Mouse (Mus musculus): ENCODE results near the gene Atp8a2. TPM values are rescaled to one million over a fixed set of nuclear protein-coding genes. Genes with fewer than 3 reads are reported as not detected.
"Not testable (repeated sequence)": the region's sequence is repeated elsewhere in the genome, so short reads cannot be mapped to it uniquely, and the experiment has no call there.

The Atp8a2 gene
- total RNA-seq, 2 experiments from 2014 or later: 72.2 to 76.0 TPM

- TF ChIP-seq CTCF (IDR thresholded peaks at IDR 0.05): no peak
- Histone ChIP-seq H3K27ac (no peak overlapping the region), H3K4me3 (no peak overlapping the region)
- intact Hi-C loops (cut with DNase I): no loop called here
- DNase-seq (ENCODE audit: extremely low spot score in 1 of 2, low spot score in 2 of 2): no peak
Measured at GRCm38 (mm10) chr14:59827409-59827808, 369.6 kb downstream of the Atp8a2 start.

- no peak overlapping the region for H3K27ac ChIP-seq
- TF ChIP-seq CTCF (IDR thresholded peaks at IDR 0.05): no peak
Measured at GRCm38 (mm10) chr14:59820115-59820419, 376.9 kb downstream of the Atp8a2 start.

GRCm38 (mm10) chr14:59819215-59820114 lies 377.5 kb downstream of the Atp8a2 start:
- intact Hi-C loops (cut with DNase I): no loop called here

More at GRCm38 (mm10) chr14:59820115-59820419, 376.9 kb downstream of the Atp8a2 start:
- no peak overlapping the region for H3K4me3 ChIP-seq
- intact Hi-C loops (cut with DNase I): no loop called here
- DNase-seq (ENCODE audit: extremely low spot score in 1 of 2, low spot score in 2 of 2): no peak

GRCm38 (mm10) chr14:59810316-59810715 lies 386.7 kb downstream of the Atp8a2 start:
- H3K27ac ChIP-seq; DNase-seq (ENCODE audit: extremely low spot score in 1 of 2, low spot score in 2 of 2); intact Hi-C loops (cut with DNase I); H3K4me3 ChIP-seq: not testable (repeated sequence)

More at GRCm38 (mm10) chr14:59819215-59820114, 377.5 kb downstream of the Atp8a2 start:
- H3K4me3 ChIP-seq: no peak overlapping the region
- no peak overlapping the region for H3K27ac ChIP-seq
- no peak for DNase-seq (ENCODE audit: extremely low spot score in 1 of 2, low spot score in 2 of 2)
- no peak for TF ChIP-seq CTCF (IDR thresholded peaks at IDR 0.05)

GRCm38 (mm10) chr14:59809790-59810189 lies 387.2 kb downstream of the Atp8a2 start:
- no peak overlapping the region for H3K27ac ChIP-seq
- no peak for TF ChIP-seq CTCF (IDR thresholded peaks at IDR 0.05)
- intact Hi-C loops (cut with DNase I): no loop called here
- DNase-seq (ENCODE audit: extremely low spot score in 1 of 2, low spot score in 2 of 2): no peak
- H3K4me3 ChIP-seq: no peak overlapping the region

- intact Hi-C loops (cut with DNase I): no loop called here
- no peak for DNase-seq (ENCODE audit: extremely low spot score in 1 of 2, low spot score in 2 of 2)
- no peak overlapping the region for H3K4me3 ChIP-seq
- TF ChIP-seq CTCF (IDR thresholded peaks at IDR 0.05): no peak
- H3K27ac ChIP-seq: no peak overlapping the region
Measured at GRCm38 (mm10) chr14:59807528-59808300, 389.3 kb downstream of the Atp8a2 start.

- Histone ChIP-seq H3K4me3 (no peak overlapping the region), H3K27ac (no peak overlapping the region)
- intact Hi-C loops (cut with DNase I): no loop called here
- DNase-seq (ENCODE audit: extremely low spot score in 1 of 2, low spot score in 2 of 2): no peak
- TF ChIP-seq CTCF (IDR thresholded peaks at IDR 0.05): no peak
Measured at GRCm38 (mm10) chr14:59806910-59807309, 390.1 kb downstream of the Atp8a2 start.

GRCm38 (mm10) chr14:59806159-59806558 lies 390.8 kb downstream of the Atp8a2 start:
- no peak overlapping the region for H3K27ac ChIP-seq
- DNase-seq (ENCODE audit: extremely low spot score in 1 of 2, low spot score in 2 of 2): no peak
- TF ChIP-seq CTCF (IDR thresholded peaks at IDR 0.05): no peak
- no peak overlapping the region for H3K4me3 ChIP-seq
- intact Hi-C loops (cut with DNase I): no loop called here

GRCm38 (mm10) chr14:59805683-59806082 lies 391.3 kb downstream of the Atp8a2 start:
- Histone ChIP-seq H3K4me3 (no peak overlapping the region), H3K27ac (no peak overlapping the region)
- no peak for TF ChIP-seq CTCF (IDR thresholded peaks at IDR 0.05)
- DNase-seq (ENCODE audit: extremely low spot score in 1 of 2, low spot score in 2 of 2): no peak
- intact Hi-C loops (cut with DNase I): no loop called here

GRCm38 (mm10) chr14:59801961-59802599 lies 394.9 kb downstream of the Atp8a2 start:
- Histone ChIP-seq H3K4me3 (no peak overlapping the region), H3K27ac (no peak overlapping the region)
- no peak for TF ChIP-seq CTCF (IDR thresholded peaks at IDR 0.05)
- intact Hi-C loops (cut with DNase I): no loop called here
- no peak for DNase-seq (ENCODE audit: extremely low spot score in 1 of 2, low spot score in 2 of 2)

GRCm38 (mm10) chr14:59799511-59799910 lies 397.5 kb downstream of the Atp8a2 start:
- DNase-seq (ENCODE audit: extremely low spot score in 1 of 2, low spot score in 2 of 2): no peak
- no peak overlapping the region for H3K4me3 ChIP-seq
- no peak overlapping the region for H3K27ac ChIP-seq
- intact Hi-C loops (cut with DNase I): no loop called here
- no peak for TF ChIP-seq CTCF (IDR thresholded peaks at IDR 0.05)

- intact Hi-C loops (cut with DNase I): no loop called here
- TF ChIP-seq CTCF (IDR thresholded peaks at IDR 0.05): no peak
- Histone ChIP-seq H3K27ac (no peak overlapping the region), H3K4me3 (no peak overlapping the region)
- DNase-seq (ENCODE audit: extremely low spot score in 1 of 2, low spot score in 2 of 2): no peak
Measured at GRCm38 (mm10) chr14:59793841-59794240, 403.1 kb downstream of the Atp8a2 start.

All from left cerebral cortex, adult 2 months (tissue).